Mouse (Mus musculus): ENCODE data around the gene Bpifb5.
A peak's percentile ranks its signal among the peaks of the same experiment; 100 is the strongest.
"Not testable (repeated sequence)": the region's sequence is repeated elsewhere in the genome, so short reads cannot be mapped to it uniquely, and the experiment has no call there.

The Bpifb5 gene

DNA sequence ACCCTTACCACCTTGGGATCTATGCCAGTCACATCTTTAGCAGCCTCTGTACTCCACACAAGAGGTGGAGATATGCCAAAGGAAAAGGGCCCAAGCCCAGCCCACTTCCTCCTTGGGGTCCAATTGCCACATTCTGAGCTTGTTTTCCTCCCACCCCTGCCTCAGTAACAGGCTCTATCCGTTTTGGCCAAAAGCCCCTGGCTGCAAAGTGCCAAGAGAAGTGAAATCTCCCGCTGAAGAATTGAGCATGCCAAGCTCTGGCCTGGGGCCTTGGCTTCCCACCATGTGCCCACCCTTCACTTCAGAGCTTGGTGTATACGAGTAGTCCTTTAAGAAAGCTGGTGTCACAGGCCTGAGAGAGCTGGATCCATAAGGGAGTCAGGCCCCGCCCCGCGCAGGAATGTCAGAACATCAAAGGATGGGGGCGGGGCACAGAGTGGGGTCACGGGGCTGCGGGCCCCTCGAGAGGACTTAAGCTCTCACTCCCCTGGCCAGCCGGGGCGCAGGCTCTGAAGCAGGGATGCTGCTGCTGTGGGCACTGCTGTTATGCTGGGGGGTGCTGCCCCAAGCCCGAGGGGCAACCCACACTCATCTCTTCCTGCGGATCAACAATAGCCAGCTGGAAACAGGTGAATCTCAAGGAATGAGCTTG is at the start of gene Bpifb5:
Bpifb5 (plus strand) TSS at position 478 of the 652 bp plus-strand sequence.
- no peak for DNase-seq (ENCODE audit: low read depth, low spot score)

DNA sequence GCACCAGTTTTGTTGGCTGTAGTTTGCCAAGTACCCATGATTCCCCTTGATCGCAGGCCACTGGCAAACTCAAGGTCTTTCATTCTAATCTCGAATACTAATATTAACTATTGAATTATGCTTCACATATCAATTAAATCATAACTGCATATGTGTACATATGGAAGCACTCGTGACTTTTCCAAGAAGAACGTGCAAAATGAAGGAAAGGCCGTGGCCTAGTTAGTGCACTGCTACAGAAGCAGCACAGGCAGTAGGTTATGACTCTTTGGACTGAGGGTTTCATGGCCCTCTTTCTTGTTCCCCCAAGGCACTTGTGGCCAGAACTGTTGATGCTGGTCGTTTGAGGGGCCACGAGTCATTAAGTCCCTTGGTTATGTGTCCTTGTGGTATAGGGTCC is 41.6 kb upstream of the Bpifb5 start:
- DNase-seq (ENCODE audit: low read depth, low spot score): not testable (repeated sequence)

DNA sequence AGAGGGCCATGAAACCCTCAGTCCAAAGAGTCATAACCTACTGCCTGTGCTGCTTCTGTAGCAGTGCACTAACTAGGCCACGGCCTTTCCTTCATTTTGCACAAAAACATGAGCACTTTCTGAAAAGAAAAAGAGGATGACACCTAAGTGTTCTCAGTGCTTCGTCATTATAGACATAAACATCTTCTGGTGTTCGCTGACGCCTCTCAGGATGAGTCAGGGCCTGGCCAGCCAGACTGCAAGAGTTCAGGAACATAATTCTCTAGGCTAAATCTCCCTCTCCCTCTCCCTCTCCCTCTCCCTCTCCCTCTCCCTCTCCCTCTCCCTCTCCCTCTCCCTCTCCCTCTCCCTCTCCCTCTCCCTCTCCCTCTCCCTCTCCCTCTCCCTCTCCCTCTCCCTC is 40.5 kb upstream of the Bpifb5 start:
- DNase-seq (ENCODE audit: low read depth, low spot score): not testable (repeated sequence)

DNA sequence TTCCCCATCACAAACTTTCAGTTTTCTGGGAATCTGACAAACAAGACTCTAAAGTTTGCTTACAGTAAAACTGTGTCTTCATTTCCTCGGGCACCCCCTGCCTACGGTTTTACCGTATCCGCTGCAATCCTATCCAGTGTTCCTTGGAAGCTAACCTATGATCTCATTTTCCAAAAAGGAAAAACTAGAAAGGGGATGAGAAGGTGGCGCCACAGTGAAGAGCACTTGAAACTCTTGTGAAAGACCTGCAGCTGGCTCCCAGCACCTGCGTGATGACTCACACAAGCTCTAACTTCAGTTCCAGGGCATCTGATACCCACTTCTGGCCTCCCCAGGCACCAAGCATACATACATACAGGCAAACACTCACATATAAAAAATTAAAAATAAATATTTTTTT is 38.2 kb upstream of the Bpifb5 start:
- no peak for DNase-seq (ENCODE audit: low read depth, low spot score)

DNA sequence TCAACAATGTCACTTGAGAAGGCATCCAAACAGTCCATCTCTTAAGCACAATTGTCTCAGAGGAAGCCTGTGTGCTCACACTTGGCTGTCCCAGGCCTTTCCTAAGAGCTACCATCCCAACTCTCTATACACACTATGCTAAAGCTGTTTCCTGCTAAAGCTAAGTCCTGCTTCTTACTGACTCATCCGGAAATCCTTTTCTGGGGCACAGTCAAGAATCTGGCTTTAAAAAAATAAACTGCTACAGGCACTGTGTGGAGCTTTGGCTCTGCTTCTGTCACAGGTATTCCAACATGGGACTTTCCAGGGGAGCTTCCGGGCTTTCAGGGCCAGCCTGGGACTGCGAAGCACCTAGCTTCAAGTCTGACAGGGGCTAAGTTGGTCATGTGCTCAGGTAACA is 37.8 kb upstream of the Bpifb5 start:
- DNase-seq (ENCODE audit: low read depth, low spot score): no peak

DNA sequence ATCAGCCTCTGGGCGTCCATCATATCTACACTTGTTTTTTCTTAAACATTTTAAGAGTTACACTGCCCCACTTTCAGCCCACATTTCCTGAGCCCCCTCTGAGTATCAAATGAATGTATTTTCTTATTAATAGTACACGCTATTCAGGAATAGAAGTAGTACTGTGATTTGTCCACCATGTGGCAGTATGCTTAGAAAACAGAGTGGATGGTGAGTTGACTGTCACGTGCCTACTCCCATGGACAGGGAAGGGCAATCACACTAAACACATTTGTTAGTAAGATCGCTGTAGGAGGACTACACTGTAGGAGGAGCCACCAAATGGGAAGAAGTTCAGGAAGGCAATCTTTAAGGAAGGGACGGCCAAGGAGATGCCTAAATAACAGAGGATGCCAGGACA is 36.1 kb upstream of the Bpifb5 start:
- DNase-seq (ENCODE audit: low read depth, low spot score): peak; percentile 23

DNA sequence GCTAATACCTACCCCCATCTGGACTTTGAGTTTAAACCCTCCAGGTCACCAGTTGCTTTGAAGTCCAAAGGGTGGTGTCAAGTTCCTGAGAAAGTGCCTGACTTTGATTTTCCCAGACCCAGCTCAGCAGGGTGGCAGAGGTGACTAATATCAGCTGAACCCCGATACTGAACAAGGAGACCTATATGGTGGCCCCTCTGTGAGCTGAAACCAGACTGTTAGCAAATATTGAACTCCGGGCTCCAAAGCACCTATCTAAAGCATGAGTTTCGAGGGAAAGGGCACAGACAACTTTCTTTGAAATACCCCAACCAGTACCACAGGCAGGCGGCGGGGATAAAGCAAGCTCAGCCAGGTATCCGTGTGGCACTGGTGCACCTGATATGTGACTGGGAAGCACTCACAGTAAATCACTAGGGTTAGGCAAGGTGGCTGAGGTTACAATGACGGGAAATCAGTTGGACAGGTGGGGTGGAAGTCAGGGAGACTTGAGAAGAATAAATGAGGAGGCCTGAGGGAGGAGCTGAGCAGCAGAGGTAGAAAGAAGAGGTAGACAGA is 33.6 kb upstream of the Bpifb5 start:
- no peak for DNase-seq (ENCODE audit: low read depth, low spot score)

DNA sequence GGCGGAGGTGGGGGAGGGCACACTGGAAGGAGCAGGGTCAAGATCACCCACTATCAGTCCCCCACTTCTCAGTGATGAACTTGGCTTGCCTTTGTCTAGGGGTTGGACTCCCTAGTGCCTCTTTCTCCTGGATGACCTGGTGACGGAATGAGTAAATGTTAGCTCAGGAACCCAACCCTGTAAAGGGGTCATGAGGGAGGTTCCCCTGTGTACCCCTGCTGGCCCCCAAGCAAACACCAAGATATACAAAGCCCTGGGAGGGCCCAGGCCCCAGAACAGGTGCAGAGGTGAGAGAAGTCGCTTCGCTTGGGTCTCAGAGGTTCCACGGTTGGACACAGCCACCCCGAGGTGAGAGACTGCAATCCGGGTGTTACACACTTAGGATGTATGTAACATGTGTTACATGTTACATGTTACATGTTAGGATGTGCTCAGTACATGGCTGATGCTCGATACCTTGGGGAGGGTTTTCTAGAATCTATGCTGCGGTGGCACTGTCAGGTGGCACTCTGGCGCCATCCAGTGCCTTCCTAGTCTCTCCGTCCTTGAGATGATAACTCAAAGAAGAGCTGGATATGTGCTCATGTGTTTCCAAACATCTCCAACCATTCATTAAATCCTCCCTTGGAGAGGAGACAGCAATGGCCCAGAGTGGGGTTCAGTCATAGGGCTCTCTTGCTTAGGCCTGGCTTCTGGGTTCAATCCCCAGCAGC is 32.8 kb upstream of the Bpifb5 start, which contains the start of gene Bpifb1:
Bpifb1 (plus strand) TSS at position 273 of the 713 bp plus-strand sequence.
- no peak for DNase-seq (ENCODE audit: low read depth, low spot score)

DNA sequence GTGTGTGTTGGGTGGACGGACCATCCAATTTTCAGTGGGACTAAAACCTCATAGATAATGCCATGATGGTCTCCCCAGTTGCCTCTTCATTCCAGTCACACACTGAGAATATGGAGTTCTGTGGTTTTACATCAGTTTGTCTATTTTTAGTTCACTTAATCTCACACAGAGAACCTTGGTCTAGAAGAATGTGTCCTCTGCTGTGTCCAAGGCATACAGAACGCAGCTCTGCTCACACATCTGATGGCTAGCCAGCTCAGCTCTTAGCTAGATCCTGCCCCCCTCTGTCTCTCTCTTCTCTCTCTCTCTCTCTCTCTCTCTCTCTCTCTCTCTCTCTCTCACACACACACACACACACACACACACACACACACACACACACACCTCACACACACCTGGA is 31.4 kb upstream of the Bpifb5 start:
- DNase-seq (ENCODE audit: low read depth, low spot score): no peak

DNA sequence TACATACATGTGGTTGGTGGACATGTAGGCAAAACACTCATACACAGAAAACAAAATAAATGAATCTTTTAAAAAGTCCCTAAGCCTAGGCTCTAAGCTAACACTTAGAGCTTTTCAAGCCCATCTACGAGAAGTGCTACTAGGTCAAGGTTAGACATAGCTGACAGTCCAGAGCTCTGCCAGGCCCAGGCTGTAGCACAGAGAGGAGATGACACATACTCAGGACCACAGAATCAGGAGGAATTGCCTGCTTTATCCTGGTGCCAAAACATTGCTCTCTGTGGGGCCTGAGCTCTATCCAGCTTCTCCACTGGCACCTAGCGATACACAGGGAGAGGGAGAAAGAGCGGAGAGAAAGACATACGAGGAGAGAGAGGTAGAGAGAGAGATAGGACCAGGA is 30.5 kb upstream of the Bpifb5 start:
- DNase-seq (ENCODE audit: low read depth, low spot score): no peak

DNA sequence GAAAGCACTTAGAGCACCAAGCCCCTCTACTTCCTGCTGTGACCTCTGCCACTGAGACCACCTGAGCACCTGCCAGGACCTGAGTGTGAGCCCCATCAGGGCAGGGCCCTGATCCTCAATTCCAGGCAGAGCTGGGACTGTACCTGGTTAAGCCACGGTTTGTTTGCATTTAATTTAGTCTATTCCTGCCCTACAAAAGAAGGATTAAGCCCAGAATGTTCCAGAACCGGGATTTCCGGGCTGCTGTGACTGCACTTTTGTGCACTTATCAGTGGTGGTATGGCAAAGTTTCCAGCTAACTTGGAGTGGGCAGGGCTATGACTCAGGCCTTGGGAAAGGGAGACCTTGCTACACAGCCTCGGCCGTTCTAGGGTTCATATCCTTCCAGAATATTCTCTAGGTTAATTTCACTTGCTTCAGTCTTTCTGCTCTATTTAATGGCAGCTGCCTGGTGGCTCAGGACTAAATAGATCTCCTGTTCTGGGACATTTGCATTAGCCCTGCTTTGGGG is 29.5 kb upstream of the Bpifb5 start:
- DNase-seq (ENCODE audit: low read depth, low spot score): no peak

DNA sequence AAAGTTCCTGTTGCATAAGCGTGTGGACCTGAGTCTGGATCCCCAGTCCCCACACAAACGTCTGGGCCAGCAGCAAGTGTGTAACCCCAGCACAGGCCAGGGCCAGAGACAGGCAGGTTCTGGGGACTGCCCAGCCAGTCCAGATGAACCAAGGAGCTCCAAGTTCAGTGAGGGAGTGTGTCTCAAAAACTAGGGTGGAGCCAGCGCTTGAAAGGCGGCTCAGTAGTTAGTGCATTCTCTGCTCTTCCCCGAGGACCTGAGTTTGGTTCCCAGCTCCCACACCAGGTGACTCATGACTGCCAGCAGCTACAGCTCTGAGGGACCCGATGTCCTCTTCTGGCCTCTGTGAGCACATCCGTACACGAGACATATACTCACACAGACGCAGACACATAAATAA is 26.5 kb upstream of the Bpifb5 start:
- DNase-seq (ENCODE audit: low read depth, low spot score): no peak

DNA sequence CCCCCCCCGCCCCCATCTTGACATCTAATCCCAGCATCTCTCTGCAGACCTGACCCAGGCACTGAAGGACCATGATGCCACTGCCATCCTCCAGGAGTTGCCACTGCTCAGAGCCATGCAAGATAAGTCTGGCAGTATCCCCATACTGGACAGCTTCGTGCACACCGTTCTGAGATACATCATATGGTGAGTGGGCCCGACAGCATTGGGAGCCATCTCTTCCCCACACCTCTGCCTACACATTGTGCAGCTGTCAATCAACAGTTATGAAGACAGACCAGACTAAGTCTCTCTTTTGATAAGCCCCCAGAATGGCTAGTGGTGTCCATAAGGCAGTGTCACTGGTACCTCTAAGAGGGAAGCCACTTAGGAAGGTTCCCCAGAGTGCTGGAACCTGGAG is 18.9 kb upstream of the Bpifb5 start:
- DNase-seq (ENCODE audit: low read depth, low spot score): no peak

DNA sequence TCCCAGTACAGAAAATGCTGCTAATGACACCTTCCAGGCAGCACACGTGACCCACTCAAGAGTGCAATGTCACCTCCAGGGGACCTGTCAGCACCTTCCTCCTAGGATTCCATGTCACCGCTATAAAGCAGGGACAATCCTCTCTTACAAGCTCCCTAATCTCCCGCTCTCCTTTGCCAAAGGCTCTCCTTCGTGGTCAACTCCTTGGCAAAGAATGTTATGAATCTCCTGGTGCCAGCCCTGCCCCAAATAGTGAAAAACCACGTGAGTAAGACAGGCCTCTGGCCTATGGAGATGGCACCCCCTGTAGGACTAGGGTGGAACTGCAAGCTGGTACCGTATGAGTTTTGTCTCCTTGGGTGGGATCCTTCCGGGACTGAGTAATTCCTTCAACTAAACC is 16.6 kb upstream of the Bpifb5 start:
- DNase-seq (ENCODE audit: low read depth, low spot score): peak; percentile 51

DNA sequence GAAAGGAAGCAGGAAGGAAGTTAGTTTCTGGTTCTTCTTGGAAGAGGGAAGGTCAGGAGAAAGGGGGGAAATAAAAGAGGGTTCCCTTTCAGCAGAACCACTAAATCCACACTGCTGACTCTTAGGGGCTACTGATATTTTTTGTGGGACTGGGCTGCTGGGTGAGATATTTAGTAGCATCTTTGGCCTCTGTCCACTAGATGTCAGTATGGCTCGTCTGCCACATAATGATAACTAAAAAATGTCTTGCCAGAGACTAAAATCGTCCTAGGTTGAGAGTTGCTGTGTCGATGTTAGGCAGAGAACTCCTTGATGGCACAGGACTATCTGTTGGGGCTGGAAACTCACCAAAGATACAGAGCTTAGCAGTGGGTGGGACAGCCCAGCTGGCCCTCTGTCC is 14.4 kb upstream of the Bpifb5 start:
- peak; percentile 33 for DNase-seq (ENCODE audit: low read depth, low spot score)

DNA sequence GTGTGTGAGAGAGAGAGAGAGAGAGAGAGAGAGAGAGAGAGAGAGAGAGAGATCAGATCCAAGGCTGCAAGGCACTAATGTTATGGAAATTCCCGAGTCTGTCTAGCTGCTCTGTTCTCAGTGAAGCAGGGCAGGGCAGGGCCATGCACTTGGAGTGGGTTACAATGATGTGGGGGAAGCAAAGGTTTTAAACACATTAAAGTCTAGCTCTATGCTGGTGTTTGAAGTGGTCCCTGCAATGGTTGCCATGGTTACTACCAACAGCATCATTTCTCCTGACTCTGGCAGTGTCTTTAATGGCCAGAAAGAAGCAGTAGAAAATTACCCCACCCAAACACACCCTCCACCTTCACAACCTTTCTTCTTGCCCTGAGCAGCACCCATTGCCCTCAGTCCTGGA is 12.4 kb upstream of the Bpifb5 start:
- DNase-seq (ENCODE audit: low read depth, low spot score): no peak

DNA sequence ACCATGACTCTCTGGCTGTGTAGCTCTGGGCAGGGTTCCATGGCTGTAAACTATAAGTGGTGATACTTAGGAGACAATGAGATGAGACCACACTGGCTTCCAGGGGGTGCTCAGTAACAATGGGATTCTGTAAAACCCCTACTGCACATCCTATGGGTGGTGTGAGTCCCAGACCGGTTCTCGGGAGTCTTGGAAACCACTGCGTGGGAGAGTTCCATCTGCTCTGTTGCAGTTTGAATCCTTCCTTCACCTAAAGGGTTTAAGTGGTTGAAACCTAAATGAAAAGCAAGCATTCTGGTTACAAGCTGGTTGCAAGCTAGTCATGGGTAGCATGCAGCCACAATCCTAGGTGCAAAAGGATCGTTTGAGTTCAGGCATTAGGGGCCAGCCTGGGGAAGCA is 11.7 kb upstream of the Bpifb5 start:
- DNase-seq (ENCODE audit: low read depth, low spot score): no peak

DNA sequence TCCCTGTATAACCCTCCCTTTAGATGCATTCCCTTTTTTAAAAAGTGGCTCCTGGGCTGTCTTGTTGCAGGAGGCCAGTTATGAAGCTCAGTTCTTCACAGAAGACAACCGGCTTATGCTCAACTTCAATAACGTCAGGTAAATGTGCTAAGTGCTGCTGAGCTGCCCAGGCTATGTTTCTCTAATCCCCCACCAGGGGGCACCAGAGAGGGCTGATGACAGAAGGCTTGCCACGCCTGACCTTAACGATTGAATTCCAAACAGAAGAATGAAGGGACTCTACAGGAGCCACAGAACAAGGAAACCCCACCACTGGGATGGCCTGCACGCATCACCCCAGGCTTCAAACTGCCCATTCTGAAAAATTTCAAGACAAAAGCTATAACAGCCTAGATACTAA is 8.4 kb upstream of the Bpifb5 start:
- DNase-seq (ENCODE audit: low read depth, low spot score): peak; percentile 73

DNA sequence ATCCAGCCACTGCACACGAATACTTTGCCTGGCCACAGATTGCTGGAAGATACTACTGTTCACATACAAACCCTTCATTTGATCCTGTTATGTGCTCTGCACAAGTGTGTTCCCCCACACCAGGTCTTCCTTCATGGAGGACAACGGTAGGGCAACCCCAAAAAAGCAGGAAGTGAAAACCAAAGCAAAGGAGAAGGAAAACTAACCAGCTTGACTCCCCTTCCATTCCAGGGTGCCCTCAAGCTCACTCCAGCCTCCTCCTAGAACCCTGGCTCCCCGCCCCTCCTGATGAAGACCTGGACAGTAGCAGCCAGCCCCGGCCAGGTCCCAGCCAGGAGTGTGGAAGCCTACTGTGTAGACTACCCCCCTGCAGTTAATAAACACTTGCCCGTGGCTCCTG is 3.6 kb upstream of the Bpifb5 start:
- no peak for DNase-seq (ENCODE audit: low read depth, low spot score)

DNA sequence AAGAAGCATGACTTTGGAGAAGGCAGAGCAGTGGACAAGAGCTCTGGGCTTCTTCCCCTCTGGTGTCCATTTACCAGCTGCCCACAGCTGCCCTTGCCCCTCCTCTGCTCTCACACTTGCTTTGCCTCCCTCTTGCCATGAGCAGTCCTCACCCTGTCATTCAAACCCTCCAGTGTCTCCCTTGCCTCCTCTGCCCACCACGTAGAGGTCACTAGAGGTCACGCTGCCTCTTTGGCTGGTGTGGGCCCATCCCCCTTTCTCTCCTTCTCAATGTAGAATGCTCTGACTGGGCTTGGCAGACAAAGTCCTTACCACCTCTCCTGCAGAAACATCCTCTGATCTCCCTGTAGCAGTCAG is 353 bp downstream of the Bpifb5 start:
- no peak for DNase-seq (ENCODE audit: low read depth, low spot score)

DNA sequence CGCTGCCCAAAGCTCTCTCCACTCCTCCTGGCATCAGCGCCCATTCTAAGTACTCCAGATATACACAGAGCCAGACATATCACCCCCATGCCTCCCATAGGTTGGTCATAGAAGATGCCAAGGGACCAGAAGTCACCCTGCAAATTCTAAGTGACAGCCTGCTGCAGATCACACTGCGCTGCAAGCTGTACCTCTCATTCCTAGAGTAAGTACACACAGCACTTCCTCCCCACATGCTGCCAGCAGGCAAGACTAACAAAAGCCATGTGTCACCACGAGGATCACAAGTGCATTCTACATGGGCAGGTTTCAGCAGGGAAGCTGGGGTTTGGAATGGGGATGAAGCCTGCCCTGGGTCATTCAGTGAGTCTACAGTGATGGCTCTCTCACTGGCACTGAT is 3.4 kb downstream of the Bpifb5 start:
- DNase-seq (ENCODE audit: low read depth, low spot score): no peak

DNA sequence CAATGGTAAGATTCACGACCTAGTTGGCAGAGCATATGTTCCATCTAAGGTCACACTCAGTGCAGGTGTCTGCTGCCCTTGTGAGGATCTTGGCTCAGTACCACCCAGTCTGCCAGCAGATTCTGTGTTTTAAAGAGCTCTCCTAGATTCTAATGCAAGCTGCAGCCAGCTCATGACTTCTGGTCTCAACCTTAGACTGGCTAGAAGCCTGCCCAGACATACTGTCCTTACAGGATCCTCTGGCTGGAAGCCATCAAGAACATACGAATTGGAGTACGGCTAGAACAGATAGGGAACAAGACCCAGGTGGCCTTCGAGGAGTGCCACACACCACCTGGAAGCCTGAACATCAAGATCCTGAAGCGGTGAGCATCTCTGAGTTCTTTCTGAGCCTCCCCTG is 4.3 kb downstream of the Bpifb5 start:
- DNase-seq (ENCODE audit: low read depth, low spot score): no peak

DNA sequence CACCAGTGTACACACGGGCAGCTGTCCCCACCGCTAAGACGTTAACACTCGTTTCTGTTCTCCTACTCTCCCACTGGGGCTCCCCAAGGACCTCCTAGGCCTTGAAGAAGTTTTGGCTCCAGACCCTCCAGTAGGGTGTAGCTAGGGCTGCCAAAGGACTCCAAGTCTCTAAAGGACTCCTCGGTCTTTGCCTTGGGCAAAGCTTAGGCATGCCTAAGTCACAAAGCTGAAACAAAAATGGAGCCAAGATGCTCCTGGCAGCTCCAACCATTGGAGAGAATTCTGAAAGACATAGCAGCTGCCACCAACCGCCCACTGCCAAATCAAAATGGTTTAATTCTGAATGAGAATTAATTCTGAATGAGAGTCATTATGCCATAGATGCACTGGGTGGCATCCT is 9.9 kb downstream of the Bpifb5 start:
- DNase-seq (ENCODE audit: low read depth, low spot score): no peak
